Mouse (Mus musculus) cortical plate, adult 2 months (tissue): ENCODE results near the gene Bsdc1.

Experiments
- CTCF ChIP-seq: fragments of 200-500 bp; IDR thresholded peaks from 2 replicates; pipeline ENCODE4 v1.5.1; 2011; ENCODE audit warnings: mild to moderate bottlenecking, control low read depth, low read length; ENCODE audit not compliant: insufficient read depth; ENCODE audit errors: extremely low read depth
- POLR2A ChIP-seq: fragments of 200-500 bp; IDR thresholded peaks from 2 replicates; pipeline ENCODE4 v1.6.1; 2011; ENCODE audit warnings: mild to moderate bottlenecking, low read length, control low read depth; ENCODE audit not compliant: insufficient read depth; ENCODE audit errors: extremely low read depth

- TF ChIP-seq CTCF: no peak
- TF ChIP-seq POLR2A: no peak
These were observed 37.6 kb downstream of the Bsdc1 start for GRCm38 (mm10) chr4:129498941-129499340.
